Mouse (Mus musculus): Measurements from ENCODE around the gene Tfap2b. TPM values are rescaled to one million over a fixed set of nuclear protein-coding genes. Genes with fewer than 3 reads are reported as not detected.

Gene Tfap2b
- polyA plus RNA-seq, 1 experiment from 2014 or later = 0.31 TPM

GRCm38 (mm10) chr1:19251286-19251685, 42.6 kb downstream of the Tfap2b start:
- 70% methylated on average over 6 of the region's 6 CpGs for WGBS
- H3K9ac ChIP-seq = no peak overlapping the region

GRCm38 (mm10) chr1:19269596-19269995, 60.9 kb downstream of the Tfap2b start:
- Histone ChIP-seq H3K27ac (ENCODE audit: poor library complexity, severe bottlenecking) (no peak overlapping the region), H3K36me3 (no peaks in the 10 kb centered on the region), H3K4me3 (no peak overlapping the region), H3K9me3 (replicated peaks) (no peaks in the 10 kb centered on the region), H3K4me1 (replicated peaks) (no peaks in the 10 kb centered on the region), H3K27me3 (replicated peaks) (no peaks in the 10 kb centered on the region), H3K4me2 (no peak overlapping the region), H3K9ac (no peak overlapping the region)
- ATAC-seq (ENCODE audit: insufficient number of reproducible peaks, low FRiP score) = no peak
- 74% methylated on average over 1 of the region's 1 CpGs for WGBS

More at GRCm38 (mm10) chr1:19251286-19251685, 42.6 kb downstream of the Tfap2b start:
- ATAC-seq (ENCODE audit: insufficient number of reproducible peaks, low FRiP score) = no peak
- H3K36me3 ChIP-seq = no peaks in the 10 kb centered on the region
- no peaks in the 10 kb centered on the region for H3K9me3 ChIP-seq (replicated peaks)
- H3K4me1 ChIP-seq (replicated peaks) = no peaks in the 10 kb centered on the region
- H3K27me3 ChIP-seq (replicated peaks) = no peaks in the 10 kb centered on the region
- no peak overlapping the region for H3K4me3 ChIP-seq
- H3K27ac ChIP-seq (ENCODE audit: poor library complexity, severe bottlenecking) = no peak overlapping the region
- no peak overlapping the region for H3K4me2 ChIP-seq

Other genes with a start within 250 kb of the Tfap2b start
- gene Tfap2d, start 105.9 kb upstream of the Tfap2b start, polyA plus RNA-seq (2016; fragmentation: Nextera tagmentation; extraction: Ambion mirVana) = not detected in 2 replicates

All from heart, embryonic 12.5 days (tissue).